Mouse (Mus musculus): ENCODE measurements around the gene 4930558K02Rik. TPM values are rescaled to one million over a fixed set of nuclear protein-coding genes. Genes with fewer than 3 reads are reported as not detected.

4930558K02Rik gene
- polyA plus RNA-seq, 1 experiment from 2014 or later, result 0.20 TPM

DNA sequence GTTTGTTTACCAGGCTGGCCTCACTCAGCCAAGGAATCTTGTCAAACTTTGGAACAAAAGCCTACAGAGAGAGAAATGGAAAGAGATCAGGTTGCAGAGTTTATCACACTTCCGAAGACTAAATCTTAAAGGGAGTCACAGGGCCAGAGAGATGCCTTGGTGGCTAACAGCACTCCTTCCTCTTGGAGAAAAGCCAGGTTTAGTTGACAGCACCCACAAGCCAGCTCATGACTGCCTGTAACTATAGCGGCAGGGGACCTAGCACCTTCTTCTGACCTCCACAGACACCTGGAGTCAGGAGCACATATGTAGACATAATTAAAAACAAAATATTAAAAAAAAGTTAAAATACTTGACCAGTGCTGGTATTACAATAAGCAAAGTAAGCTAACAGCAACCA, 11.5 kb downstream of the 4930558K02Rik start:
- Histone ChIP-seq H3K9me3 (ENCODE audit: control insufficient read depth, low read length) (no peaks in the 10 kb centered on the region), H3K27me3 (ENCODE audit: control insufficient read depth, insufficient read depth, low read length) (no peaks in the 10 kb centered on the region), H3K36me3 (ENCODE audit: control insufficient read depth, insufficient read depth, low read length) (no peaks in the 10 kb centered on the region), H3K9ac (replicated peaks; ENCODE audit: low read depth, low read length) (no peak overlapping the region), H3K27ac (ENCODE audit: low read depth, low read length) (no peak overlapping the region), H3K4me3 (ENCODE audit: low read depth, low read length) (no peak overlapping the region), H3K4me2 (ENCODE audit: low read depth, low read length) (no peak overlapping the region), H3K4me1 (ENCODE audit: control insufficient read depth, insufficient read depth, low read length) (peaks cover 10% of the 10 kb centered on the region)
- no peak for ATAC-seq (ENCODE audit: low read depth)
- WGBS, result 91% methylated on average over 2 of the region's 2 CpGs

DNA sequence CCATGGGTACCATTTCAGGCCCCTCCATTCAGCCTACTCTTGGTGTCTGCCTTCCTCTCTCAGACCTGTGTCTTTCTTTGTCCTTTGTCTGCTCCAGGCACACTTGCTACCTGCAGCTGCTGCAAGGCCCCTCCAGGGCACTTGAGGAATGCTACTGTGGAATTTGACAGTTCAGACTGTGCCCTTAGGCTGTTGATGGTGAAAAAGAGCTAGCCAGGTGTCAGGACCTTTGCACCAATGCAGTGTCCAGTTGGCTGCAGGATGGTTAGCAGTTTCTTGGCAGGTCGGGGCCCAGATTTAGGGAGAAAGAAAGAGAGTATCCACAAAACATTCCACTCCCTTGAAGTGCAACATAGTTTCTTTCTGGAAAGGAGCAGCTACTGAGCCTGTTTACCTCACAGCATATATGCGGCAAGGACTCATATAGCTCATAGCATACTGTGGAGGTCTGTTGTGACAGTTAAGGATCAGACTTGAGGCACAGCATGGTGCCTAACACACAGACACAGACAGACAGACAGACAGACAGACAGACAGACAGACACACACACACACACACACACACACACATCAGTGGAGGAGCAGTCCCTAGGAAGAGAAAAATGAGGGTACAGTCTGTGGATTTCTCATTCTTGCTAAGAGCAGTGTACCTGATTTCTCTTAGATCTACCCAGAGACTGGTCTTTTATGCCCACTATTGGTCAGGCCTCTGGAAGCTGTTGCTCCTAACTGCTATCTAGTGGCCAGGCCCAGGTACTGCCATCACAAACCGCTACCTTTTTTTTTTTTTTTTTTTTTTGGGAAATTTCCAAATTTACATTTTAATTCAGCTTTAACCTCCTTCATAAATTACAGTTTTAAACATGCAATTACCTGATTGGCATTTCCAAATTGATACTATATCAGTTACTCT, 16.7 kb downstream of the 4930558K02Rik start:
- H3K4me1 ChIP-seq (ENCODE audit: control insufficient read depth, insufficient read depth, low read length), result no peaks in the 10 kb centered on the region
- H3K27ac ChIP-seq (ENCODE audit: low read depth, low read length), result no peak overlapping the region
- no peaks in the 10 kb centered on the region for H3K9me3 ChIP-seq (ENCODE audit: control insufficient read depth, low read length)
- no peaks in the 10 kb centered on the region for H3K36me3 ChIP-seq (ENCODE audit: control insufficient read depth, insufficient read depth, low read length)
- 59% methylated on average over 3 of the region's 3 CpGs for WGBS
- no peak overlapping the region for H3K9ac ChIP-seq (replicated peaks; ENCODE audit: low read depth, low read length)
- no peak overlapping the region for H3K4me3 ChIP-seq (ENCODE audit: low read depth, low read length)
- H3K4me2 ChIP-seq (ENCODE audit: low read depth, low read length), result no peak overlapping the region
- peak; percentile 84 for ATAC-seq (ENCODE audit: low read depth)
- H3K27me3 ChIP-seq (ENCODE audit: control insufficient read depth, insufficient read depth, low read length), result no peaks in the 10 kb centered on the region

DNA sequence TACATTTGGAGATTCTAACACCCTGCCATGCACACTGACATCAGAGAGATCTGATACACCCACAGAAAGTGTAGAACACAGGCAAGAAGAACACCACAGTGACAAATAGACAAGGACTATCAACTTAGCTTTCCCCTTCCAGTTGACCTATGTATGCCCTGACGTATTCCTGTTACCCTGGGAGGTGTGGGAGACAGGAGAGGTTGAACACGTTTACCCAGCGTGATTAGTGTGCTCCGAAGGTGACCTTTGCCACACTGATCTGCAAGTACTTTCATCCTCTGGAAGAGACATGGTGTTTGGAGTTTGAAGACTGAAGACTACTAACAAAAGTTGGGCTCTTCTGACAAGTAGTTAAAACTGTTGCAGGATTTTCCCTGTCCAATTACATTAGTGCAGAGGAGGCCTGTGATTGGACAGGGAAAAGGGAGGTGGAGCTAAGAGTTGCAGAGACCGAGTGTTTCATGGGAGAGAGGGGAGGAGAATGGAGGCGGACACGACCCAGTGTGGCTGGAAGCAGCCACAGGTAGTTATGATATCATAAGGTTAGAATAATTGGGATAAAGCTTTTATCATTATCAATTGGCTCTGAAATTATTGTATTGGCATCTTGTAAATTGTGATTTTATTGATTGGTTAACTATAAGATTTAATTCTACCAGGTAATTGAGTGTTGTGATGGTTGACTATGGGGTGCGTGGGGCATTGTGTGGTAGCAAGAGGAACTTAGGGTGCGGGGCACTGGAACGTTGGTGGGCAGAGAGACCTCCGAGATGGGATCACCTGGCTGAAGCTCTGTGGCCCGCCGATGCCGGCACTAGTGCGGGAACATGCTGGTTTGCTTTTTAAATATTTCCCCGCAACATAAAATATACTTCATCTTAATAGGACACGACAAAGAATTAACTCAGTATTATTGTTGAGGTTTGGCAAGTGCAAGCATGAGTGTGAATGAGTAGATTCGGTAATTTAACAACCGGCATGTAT, 21.2 kb downstream of the 4930558K02Rik start:
- Histone ChIP-seq H3K9ac (replicated peaks; ENCODE audit: low read depth, low read length) (no peak overlapping the region), H3K9me3 (ENCODE audit: control insufficient read depth, low read length) (no peaks in the 10 kb centered on the region), H3K4me1 (ENCODE audit: control insufficient read depth, insufficient read depth, low read length) (no peaks in the 10 kb centered on the region), H3K4me3 (ENCODE audit: low read depth, low read length) (no peak overlapping the region), H3K27ac (ENCODE audit: low read depth, low read length) (no peak overlapping the region), H3K27me3 (ENCODE audit: control insufficient read depth, insufficient read depth, low read length) (no peaks in the 10 kb centered on the region), H3K36me3 (ENCODE audit: control insufficient read depth, insufficient read depth, low read length) (no peaks in the 10 kb centered on the region), H3K4me2 (ENCODE audit: low read depth, low read length) (no peak overlapping the region)
- ATAC-seq (ENCODE audit: low read depth), result no peak
- WGBS, result 86% methylated on average over 19 of the region's 19 CpGs

- 71% methylated on average over 5 of the region's 5 CpGs for WGBS
Observed at GRCm38 (mm10) chr1:161955846-161956245, 23.6 kb downstream of the 4930558K02Rik start.

DNA sequence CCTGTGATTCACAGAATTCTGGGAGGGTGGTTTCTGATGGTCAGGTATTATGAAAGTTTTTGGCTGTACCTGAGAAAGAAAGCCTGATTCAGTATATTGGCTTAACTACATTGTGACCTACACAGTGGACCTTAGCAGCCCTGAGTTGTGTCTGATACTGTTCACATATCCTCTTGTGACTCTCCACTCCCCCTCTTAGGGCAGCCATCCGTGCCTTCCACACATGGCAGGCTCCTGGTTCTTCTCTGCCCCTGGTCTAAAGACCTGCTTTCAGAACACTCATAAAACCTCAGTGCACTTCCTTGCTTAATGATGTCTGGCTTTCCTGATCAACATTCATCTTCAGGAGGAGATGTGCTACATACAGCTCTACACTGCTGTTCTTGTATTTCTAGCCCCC, 26.8 kb downstream of the 4930558K02Rik start:
- no peak for ATAC-seq (ENCODE audit: low read depth)
- H3K9me3 ChIP-seq (ENCODE audit: control insufficient read depth, low read length), result no peaks in the 10 kb centered on the region
- WGBS, result 44% methylated on average over 1 of the region's 1 CpGs
- H3K36me3 ChIP-seq (ENCODE audit: control insufficient read depth, insufficient read depth, low read length), result no peaks in the 10 kb centered on the region
- H3K27ac ChIP-seq (ENCODE audit: low read depth, low read length), result no peak overlapping the region
- no peak overlapping the region for H3K4me3 ChIP-seq (ENCODE audit: low read depth, low read length)
- H3K9ac ChIP-seq (replicated peaks; ENCODE audit: low read depth, low read length), result no peak overlapping the region
- H3K4me1 ChIP-seq (ENCODE audit: control insufficient read depth, insufficient read depth, low read length), result no peaks in the 10 kb centered on the region
- no peak overlapping the region for H3K4me2 ChIP-seq (ENCODE audit: low read depth, low read length)
- H3K27me3 ChIP-seq (ENCODE audit: control insufficient read depth, insufficient read depth, low read length), result no peaks in the 10 kb centered on the region

More at GRCm38 (mm10) chr1:161955846-161956245, 23.6 kb downstream of the 4930558K02Rik start:
- Histone ChIP-seq H3K9me3 (ENCODE audit: control insufficient read depth, low read length) (no peaks in the 10 kb centered on the region), H3K4me3 (ENCODE audit: low read depth, low read length) (no peak overlapping the region), H3K27me3 (ENCODE audit: control insufficient read depth, insufficient read depth, low read length) (no peaks in the 10 kb centered on the region), H3K27ac (ENCODE audit: low read depth, low read length) (no peak overlapping the region), H3K36me3 (ENCODE audit: control insufficient read depth, insufficient read depth, low read length) (no peaks in the 10 kb centered on the region), H3K4me1 (ENCODE audit: control insufficient read depth, insufficient read depth, low read length) (no peaks in the 10 kb centered on the region), H3K9ac (replicated peaks; ENCODE audit: low read depth, low read length) (no peak overlapping the region), H3K4me2 (ENCODE audit: low read depth, low read length) (no peak overlapping the region)
- ATAC-seq (ENCODE audit: low read depth), result no peak

DNA sequence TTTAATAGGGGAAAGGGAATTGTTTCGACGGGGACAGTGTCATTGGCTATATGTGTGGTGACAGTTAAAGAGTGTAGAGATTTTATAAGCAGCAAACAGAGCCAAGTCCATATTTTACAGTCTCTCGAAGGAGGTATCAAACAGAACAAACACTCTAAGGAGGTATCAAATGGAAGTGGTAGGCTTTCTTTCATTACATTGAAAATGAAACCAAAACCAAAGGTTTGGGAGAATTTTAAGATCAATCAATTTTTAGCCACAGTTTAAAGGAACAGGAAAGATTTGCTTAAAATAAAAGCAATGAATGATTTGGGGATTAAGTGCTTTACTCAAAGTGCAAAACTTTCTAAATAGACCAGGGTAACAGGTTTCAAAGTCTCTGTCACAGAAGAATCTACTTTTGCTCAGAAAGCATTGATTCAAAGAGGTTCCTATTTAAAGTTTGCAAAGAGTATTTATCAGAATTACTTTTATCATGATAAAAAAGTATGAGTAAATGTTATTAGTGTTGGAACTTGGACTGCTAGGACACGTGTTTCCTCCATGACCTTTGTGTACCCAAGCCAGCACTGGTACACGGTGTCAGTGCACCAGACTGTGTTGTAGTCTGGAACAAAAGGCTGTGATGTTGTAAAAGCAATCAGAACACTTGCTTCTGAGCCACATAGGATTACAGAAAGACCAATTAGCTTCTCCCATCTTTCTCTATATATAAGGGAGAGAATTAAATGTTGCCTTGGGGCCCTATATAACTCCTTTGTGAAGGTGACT, 28.2 kb downstream of the 4930558K02Rik start:
- no peak overlapping the region for H3K9ac ChIP-seq (replicated peaks; ENCODE audit: low read depth, low read length)
- no peak for ATAC-seq (ENCODE audit: low read depth)
- no peak overlapping the region for H3K27ac ChIP-seq (ENCODE audit: low read depth, low read length)
- no peaks in the 10 kb centered on the region for H3K9me3 ChIP-seq (ENCODE audit: control insufficient read depth, low read length)
- H3K36me3 ChIP-seq (ENCODE audit: control insufficient read depth, insufficient read depth, low read length), result no peaks in the 10 kb centered on the region
- H3K27me3 ChIP-seq (ENCODE audit: control insufficient read depth, insufficient read depth, low read length), result no peaks in the 10 kb centered on the region
- H3K4me1 ChIP-seq (ENCODE audit: control insufficient read depth, insufficient read depth, low read length), result no peaks in the 10 kb centered on the region
- H3K4me2 ChIP-seq (ENCODE audit: low read depth, low read length), result no peak overlapping the region
- no peak overlapping the region for H3K4me3 ChIP-seq (ENCODE audit: low read depth, low read length)
- WGBS, result 76% methylated on average over 5 of the region's 5 CpGs

DNA sequence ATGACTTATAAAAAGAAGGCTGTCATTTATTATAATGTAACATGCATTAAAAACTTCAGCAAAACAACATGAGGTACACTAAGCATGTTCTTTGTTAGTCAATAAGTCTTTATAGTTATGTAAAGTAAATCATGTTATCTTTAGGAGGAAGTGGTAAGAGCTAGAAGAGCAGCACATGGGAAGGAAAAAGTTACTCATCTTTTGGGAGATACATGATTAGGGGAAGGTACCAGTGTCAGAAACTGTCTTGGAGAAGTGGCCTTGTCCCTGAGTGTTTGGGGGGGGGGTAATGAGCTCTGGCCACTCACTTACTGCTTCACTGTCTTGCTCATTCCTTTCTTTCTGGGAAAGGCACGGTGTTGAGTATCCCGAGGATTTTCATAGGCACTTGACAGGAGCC, 37.4 kb downstream of the 4930558K02Rik start:
- no peaks in the 10 kb centered on the region for H3K9me3 ChIP-seq (ENCODE audit: control insufficient read depth, low read length)
- no peaks in the 10 kb centered on the region for H3K36me3 ChIP-seq (ENCODE audit: control insufficient read depth, insufficient read depth, low read length)
- H3K4me1 ChIP-seq (ENCODE audit: control insufficient read depth, insufficient read depth, low read length), result no peaks in the 10 kb centered on the region
- no peak for ATAC-seq (ENCODE audit: low read depth)
- no peak overlapping the region for H3K9ac ChIP-seq (replicated peaks; ENCODE audit: low read depth, low read length)
- no peak overlapping the region for H3K4me3 ChIP-seq (ENCODE audit: low read depth, low read length)
- H3K27ac ChIP-seq (ENCODE audit: low read depth, low read length), result no peak overlapping the region
- H3K27me3 ChIP-seq (ENCODE audit: control insufficient read depth, insufficient read depth, low read length), result no peaks in the 10 kb centered on the region
- 86% methylated on average over 2 of the region's 2 CpGs for WGBS
- no peak overlapping the region for H3K4me2 ChIP-seq (ENCODE audit: low read depth, low read length)

DNA sequence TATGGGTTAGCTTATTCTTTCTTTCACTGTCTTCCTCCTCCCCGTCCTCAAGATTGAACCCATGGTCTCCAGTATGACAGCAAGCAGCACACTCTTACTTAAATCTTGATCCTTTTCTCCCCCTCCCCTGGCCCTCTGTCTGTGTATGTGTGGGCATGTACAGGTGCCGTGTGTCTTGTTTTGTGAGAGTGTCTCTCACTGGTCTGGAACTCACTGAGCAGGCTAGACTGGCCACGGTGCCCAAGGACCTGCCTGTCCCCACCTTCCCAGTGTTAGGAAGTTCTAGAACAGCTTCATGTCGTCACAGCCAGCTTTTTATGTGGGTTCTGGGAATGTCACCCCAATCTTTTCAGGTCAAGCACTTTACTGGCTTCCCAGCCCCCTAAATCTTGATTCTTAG, 47.1 kb downstream of the 4930558K02Rik start:
- Histone ChIP-seq H3K4me2 (ENCODE audit: low read depth, low read length) (peak overlapping the region; percentile 14; the same call in 1 of the 2 replicates), H3K4me3 (ENCODE audit: low read depth, low read length) (no peak overlapping the region), H3K27ac (ENCODE audit: low read depth, low read length) (no peak overlapping the region), H3K4me1 (ENCODE audit: control insufficient read depth, insufficient read depth, low read length) (0 out of 2 replicates have a peak, but pooled peaks cover 5% of the 10 kb centered on the region), H3K27me3 (ENCODE audit: control insufficient read depth, insufficient read depth, low read length) (no peaks in the 10 kb centered on the region), H3K9ac (replicated peaks; ENCODE audit: low read depth, low read length) (no peak overlapping the region), H3K36me3 (ENCODE audit: control insufficient read depth, insufficient read depth, low read length) (no peaks in the 10 kb centered on the region), H3K9me3 (ENCODE audit: control insufficient read depth, low read length) (no peaks in the 10 kb centered on the region)
- 83% methylated on average over 4 of the region's 4 CpGs for WGBS
- peak; percentile 54; the same call in 1 of the 2 replicates for ATAC-seq (ENCODE audit: low read depth)

Data from neural tube, embryonic 14.5 days (tissue).